Mouse (Mus musculus): ENCODE data around the gene Ankrd35.

DNA sequence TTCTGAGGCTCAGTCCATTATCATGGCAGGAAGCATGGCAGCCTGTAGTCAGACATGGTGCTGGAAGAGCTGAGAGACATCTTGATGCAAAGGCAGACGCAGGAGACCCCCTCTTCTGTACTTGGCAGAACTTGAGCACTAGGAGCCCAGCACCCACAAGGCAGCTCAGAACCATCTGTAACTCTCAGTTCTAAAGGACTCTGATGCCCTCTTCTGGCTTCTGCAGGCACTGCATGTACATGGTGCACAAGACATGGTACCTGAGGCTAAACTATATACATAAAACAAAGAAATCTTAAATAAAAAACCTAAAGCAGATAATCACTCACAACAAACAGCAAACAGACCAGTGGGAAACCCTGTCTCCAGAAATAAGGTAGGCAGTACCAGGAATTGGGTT lies 30.7 kb upstream of the Ankrd35 start:
- TF ChIP-seq EP300 (IDR thresholded peaks at IDR 0.05) (no peak), CTCF (IDR thresholded peaks at IDR 0.05) (peak; percentile 76)

All from lung, postnatal 0 days (tissue).